Mouse (Mus musculus) thymus, postnatal 0 days (tissue): ENCODE data around the gene Hist3h2ba. TPM values are rescaled to one million over a fixed set of nuclear protein-coding genes. Genes with fewer than 3 reads are reported as not detected.
A peak's percentile ranks its signal among the peaks of the same experiment; 100 is the strongest.

Experiments used
- DNase-seq: peaks from one replicate; pipeline ENCODE4 v3.0.0-alpha.2; 2015; ENCODE audit warnings: low spot score
- polyA plus RNA-seq: library from polyadenylated mRNA; unstranded; fragments of >200 nt; fragmentation: Nextera tagmentation; extraction: Ambion mirVana; gene quantifications from 2 replicates; pipeline ENCODE4 v1.2.1, GENCODE M21; 2015

Hist3h2ba gene
- polyA plus RNA-seq, 1 experiment from 2014 or later: 57.5 TPM

GRCm38 (mm10) chr11:58963543-58963942, 14.8 kb downstream of the Hist3h2ba start:
- DNase-seq: no peak

- no peak for DNase-seq
These were observed 15.5 kb downstream of the Hist3h2ba start for GRCm38 (mm10) chr11:58964216-58964615.

GRCm38 (mm10) chr11:58965001-58965760, 16.5 kb downstream of the Hist3h2ba start:
- no peak for DNase-seq

GRCm38 (mm10) chr11:58967346-58967745, 18.6 kb downstream of the Hist3h2ba start:
- peak; percentile 60 for DNase-seq

GRCm38 (mm10) chr11:58968551-58968950, 19.8 kb downstream of the Hist3h2ba start:
- no peak for DNase-seq

- no peak for DNase-seq
These were observed 20.3 kb downstream of the Hist3h2ba start for GRCm38 (mm10) chr11:58969027-58969426.

GRCm38 (mm10) chr11:58969659-58970058, 20.9 kb downstream of the Hist3h2ba start:
- DNase-seq: no peak

GRCm38 (mm10) chr11:58970831-58971530, 22.3 kb downstream of the Hist3h2ba start:
- DNase-seq: no peak

GRCm38 (mm10) chr11:58971796-58972195, 23.1 kb downstream of the Hist3h2ba start:
- DNase-seq: no peak

GRCm38 (mm10) chr11:58974414-58974813, 25.7 kb downstream of the Hist3h2ba start:
- no peak for DNase-seq

GRCm38 (mm10) chr11:58977150-58977549, 28.4 kb downstream of the Hist3h2ba start:
- DNase-seq: peak; percentile 30

GRCm38 (mm10) chr11:58977607-58978026, 28.9 kb downstream of the Hist3h2ba start:
- DNase-seq: no peak

GRCm38 (mm10) chr11:58978027-58978705, 29.4 kb downstream of the Hist3h2ba start, which contains the start of gene Trim11:
Gene Trim11 (plus strand): TSS chr11:58978093.
- peak; percentile 87 for DNase-seq

- DNase-seq: no peak
These were observed 29.9 kb downstream of the Hist3h2ba start for GRCm38 (mm10) chr11:58978706-58979030.

- DNase-seq: no peak
These were observed 30.5 kb downstream of the Hist3h2ba start for GRCm38 (mm10) chr11:58979183-58979582.

- no peak for DNase-seq
These were observed 30.9 kb downstream of the Hist3h2ba start for GRCm38 (mm10) chr11:58979661-58980060.

- no peak for DNase-seq
These were observed 31.8 kb downstream of the Hist3h2ba start for GRCm38 (mm10) chr11:58980381-58980990.

- peak; percentile 93 for DNase-seq
These were observed 33.1 kb downstream of the Hist3h2ba start for GRCm38 (mm10) chr11:58981541-58982447.

GRCm38 (mm10) chr11:58982471-58983097, 33.9 kb downstream of the Hist3h2ba start:
- peak; percentile 90 for DNase-seq
